In genomic region chr4:88738480-88738879, GRCm38 (mm10) we compare ENCODE assay signal across 10 mouse cellular contexts. TPM values are rescaled to one million over a fixed set of nuclear protein-coding genes. Genes with fewer than 3 reads are reported as not detected.
DNase-seq lines count a peak whose midpoint lies in the region; ATAC-seq lines count a peak whose summit lies in the region.
"Had no signal": no experiment of that assay in that cellular context is flagged by ENCODE, and none has a peak within 500 bp of the region (broad histone marks: within the 10 kb centered on the region; RNA-seq: fewer than 3 reads in every experiment).

No protein-coding gene starts in this region.

- H3K36me3 ChIP-seq in neural tube, embryonic 15.5 days = no peaks in the 10 kb centered on the region
- no peaks in the 10 kb centered on the region for H3K36me3 ChIP-seq in liver, embryonic 13.5 days

- no peaks in the 10 kb centered on the region for H3K9me3 ChIP-seq in neural tube, embryonic 15.5 days (replicated peaks)
- H3K9me3 ChIP-seq in liver, embryonic 13.5 days (replicated peaks) = no peaks in the 10 kb centered on the region

- H3K9ac ChIP-seq in neural tube, embryonic 15.5 days (replicated peaks) = no peak overlapping the region
- H3K9ac ChIP-seq in liver, embryonic 13.5 days = no peak overlapping the region

- H3K4me1 ChIP-seq in neural tube, embryonic 15.5 days = no peaks in the 10 kb centered on the region
- H3K4me1 ChIP-seq in liver, embryonic 13.5 days (replicated peaks) = no peaks in the 10 kb centered on the region

- H3K27me3 ChIP-seq in neural tube, embryonic 15.5 days (replicated peaks) = no peaks in the 10 kb centered on the region
- H3K27me3 ChIP-seq in liver, embryonic 13.5 days = 0 out of 2 replicates have a peak, but pooled peaks cover 3% of the 10 kb centered on the region

- intact Hi-C loops in heart, postnatal 10 days (cut with DNase I) = no loop called here

- WGBS in neural tube, embryonic 15.5 days = 3% methylated on average over 2 of the region's 2 CpGs
- 3% methylated on average over 2 of the region's 2 CpGs for WGBS in liver, embryonic 13.5 days (ENCODE audit: insufficient replicate concordance)

- ATAC-seq in neural tube, embryonic 15.5 days (ENCODE audit: low FRiP score) = no peak
- ATAC-seq in liver, embryonic 13.5 days (ENCODE audit: low read depth) = no peak

- H3K27ac ChIP-seq in neural tube, embryonic 15.5 days (replicated peaks) = no peak overlapping the region
- no peak overlapping the region for H3K27ac ChIP-seq in liver, embryonic 13.5 days

- no peak overlapping the region for H3K4me3 ChIP-seq in neural tube, embryonic 15.5 days (replicated peaks)
- no peak overlapping the region for H3K4me3 ChIP-seq in liver, embryonic 13.5 days (replicated peaks)

- peak; percentile 83 for DNase-seq in neural tube, embryonic 10.5 days (ENCODE audit: extremely low spot score, low spot score)
- peak; percentile 78 for DNase-seq in ZHBTc4 (ENCODE audit: low read depth, low spot score)
- DNase-seq in embryo, embryonic 10 days (ENCODE audit: low spot score) = peak; percentile 77
- peak; percentile 70 to 82 for DNase-seq in heart, postnatal 10 days
- DNase-seq in liver, embryonic 13.5 days = peak; percentile 23
- DNase-seq in retina, embryonic 14.5 days (ENCODE audit: low spot score) = peak; percentile 77
- DNase-seq in yolk sac, embryonic 10.5 days (ENCODE audit: low spot score) = no peak

- H3K4me2 ChIP-seq in neural tube, embryonic 15.5 days = no peak overlapping the region
- H3K4me2 ChIP-seq in liver, embryonic 13.5 days = no peak overlapping the region

RNA-seq across cellular contexts. Expression of gene Gm13271, which starts 16.2 kb away (rescaled TPM):
- not detected in 2 replicates for polyA plus RNA-seq in neural tube, embryonic 15.5 days (2015; fragmentation: Nextera tagmentation; extraction: Ambion mirVana)
- not detected for total RNA-seq in heart, postnatal 10 days (2021)
- not detected in 2 replicates for polyA plus RNA-seq in liver, embryonic 13.5 days (2015; fragmentation: Nextera tagmentation; extraction: Ambion mirVana)
- polyA plus RNA-seq: neural tube, embryonic 14.5 days had no signal

RNA-seq across cellular contexts. Expression of gene Klhl9, which starts 16.2 kb away (rescaled TPM):
- 95.7 and 97.8 TPM in 2 replicates for polyA plus RNA-seq in neural tube, embryonic 15.5 days (2015; fragmentation: Nextera tagmentation; extraction: Ambion mirVana)
- 10 to 100 TPM; 82.6 to 87.1 TPM for total RNA-seq in heart, postnatal 10 days (2021)
- polyA plus RNA-seq in liver, embryonic 13.5 days (2015; fragmentation: Nextera tagmentation; extraction: Ambion mirVana) = 24.6 and 33.1 TPM in 2 replicates

RNA-seq across cellular contexts. Expression of gene Gm26566, which starts 16.9 kb away (rescaled TPM):
- 1.0 and 1.4 TPM in 2 replicates for polyA plus RNA-seq in neural tube, embryonic 15.5 days (2015; fragmentation: Nextera tagmentation; extraction: Ambion mirVana)
- total RNA-seq in heart, postnatal 10 days (2021) = under 1 TPM; 0.50 TPM
- polyA plus RNA-seq in liver, embryonic 13.5 days (2015; fragmentation: Nextera tagmentation; extraction: Ambion mirVana) = 0.25 and 0.29 TPM in 2 replicates

RNA-seq across cellular contexts. Expression of gene Gm13283, which starts 21.4 kb away (rescaled TPM):
- 0.18 TPM in 1 of 2 replicates, not detected in the other for polyA plus RNA-seq in neural tube, embryonic 15.5 days (2015; fragmentation: Nextera tagmentation; extraction: Ambion mirVana)
- not detected for total RNA-seq in heart, postnatal 10 days (2021)
- not detected in 2 replicates for polyA plus RNA-seq in liver, embryonic 13.5 days (2015; fragmentation: Nextera tagmentation; extraction: Ambion mirVana)
- polyA plus RNA-seq: gonadal fat pad, adult 2 months; neural tube, embryonic 14.5 days had no signal

RNA-seq across cellular contexts. Expression of gene Gm13290, which starts 35.2 kb away (rescaled TPM):
- polyA plus RNA-seq in neural tube, embryonic 15.5 days (2015; fragmentation: Nextera tagmentation; extraction: Ambion mirVana) = not detected in 2 replicates
- not detected for total RNA-seq in heart, postnatal 10 days (2021)
- not detected in 2 replicates for polyA plus RNA-seq in liver, embryonic 13.5 days (2015; fragmentation: Nextera tagmentation; extraction: Ambion mirVana)
- polyA plus RNA-seq: gonadal fat pad, adult 2 months; neural tube, embryonic 14.5 days had no signal
